Mouse (Mus musculus): ENCODE measurements around the gene Gmeb1. TPM values are rescaled to one million over a fixed set of nuclear protein-coding genes. Genes with fewer than 3 reads are reported as not detected.
"Not testable (repeated sequence)": the region's sequence is repeated elsewhere in the genome, so short reads cannot be mapped to it uniquely, and the experiment has no call there.

Gmeb1 gene
- 38.4 and 41.4 TPM in 2 replicates for polyA plus RNA-seq (2014; fragmentation: Nextera tagmentation; extraction: Ambion mirVana)

DNA sequence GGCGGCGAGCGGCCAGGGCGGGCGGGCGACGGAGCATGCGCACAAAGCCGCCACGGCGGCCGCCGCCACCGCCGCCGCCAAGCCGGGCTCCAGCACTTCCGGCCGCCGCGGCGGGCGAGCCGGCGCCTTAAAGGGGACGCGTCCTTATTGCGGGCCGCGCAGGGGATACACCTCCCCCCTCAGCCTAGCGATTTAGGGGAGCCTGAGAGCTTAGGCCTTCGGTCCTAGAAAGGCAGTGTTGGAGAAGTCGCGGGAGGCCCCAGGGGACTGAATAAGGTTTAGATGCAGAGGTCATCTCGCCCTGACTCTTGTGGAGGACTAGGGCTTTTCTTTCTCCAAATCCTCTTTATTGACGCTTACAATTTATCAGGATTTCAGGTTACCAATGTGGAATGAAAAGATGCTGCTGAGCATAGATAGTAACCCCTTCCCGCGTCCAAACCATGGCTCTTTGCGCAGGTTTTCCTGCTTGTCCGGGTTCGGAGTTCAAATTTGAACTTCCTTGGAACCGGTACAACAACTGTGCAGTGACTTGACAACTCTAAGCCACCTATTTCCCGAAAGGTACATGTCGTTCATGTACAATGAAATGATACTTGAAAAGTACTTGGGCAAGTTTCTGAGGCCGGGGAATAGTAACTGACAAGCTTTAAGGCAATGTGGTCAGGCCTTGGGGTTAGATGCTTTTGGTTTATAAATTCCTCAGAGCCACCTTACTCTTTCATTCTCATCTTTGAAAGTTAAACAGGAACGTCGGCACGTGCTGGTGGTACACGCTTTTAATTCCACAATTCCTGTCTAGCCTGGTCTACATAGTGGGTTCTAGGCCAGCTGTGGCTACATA, at the start of gene Gmeb1:
TSS of gene Gmeb1 (minus strand) at position 89 of the 844 bp plus-strand sequence.
- peaks cover 4% of the 10 kb centered on the region; the same call in 1 of the 2 replicates for H3K4me1 ChIP-seq (replicated peaks; ENCODE audit: control insufficient read depth, insufficient read depth, low read length)
- ATAC-seq (ENCODE audit: low FRiP score) (peak; percentile 71; the same call in 1 of the 2 replicates), DNase-seq (ENCODE audit: low spot score) (peak; percentile 91)
- 21% methylated on average over 33 of the region's 49 CpGs for WGBS
- no peaks in the 10 kb centered on the region for H3K36me3 ChIP-seq (ENCODE audit: control insufficient read depth, insufficient read depth, low read length)
- H3K27ac ChIP-seq (ENCODE audit: low read depth, low read length) = peak within 1 kb of the TSS; percentile 93
- peak within 1 kb of the TSS; percentile 89 for H3K4me3 ChIP-seq (ENCODE audit: low read depth, low read length)
- H3K9ac ChIP-seq (ENCODE audit: low read depth, low read length) = peak within 1 kb of the TSS; percentile 97
- H3K4me2 ChIP-seq (replicated peaks; ENCODE audit: low read depth, low read length) = peak within 1 kb of the TSS; percentile 75
- no peaks in the 10 kb centered on the region for H3K9me3 ChIP-seq (ENCODE audit: control insufficient read depth, low read length)
- H3K27me3 ChIP-seq (ENCODE audit: control insufficient read depth, insufficient read depth, low read length) = no peaks in the 10 kb centered on the region

DNA sequence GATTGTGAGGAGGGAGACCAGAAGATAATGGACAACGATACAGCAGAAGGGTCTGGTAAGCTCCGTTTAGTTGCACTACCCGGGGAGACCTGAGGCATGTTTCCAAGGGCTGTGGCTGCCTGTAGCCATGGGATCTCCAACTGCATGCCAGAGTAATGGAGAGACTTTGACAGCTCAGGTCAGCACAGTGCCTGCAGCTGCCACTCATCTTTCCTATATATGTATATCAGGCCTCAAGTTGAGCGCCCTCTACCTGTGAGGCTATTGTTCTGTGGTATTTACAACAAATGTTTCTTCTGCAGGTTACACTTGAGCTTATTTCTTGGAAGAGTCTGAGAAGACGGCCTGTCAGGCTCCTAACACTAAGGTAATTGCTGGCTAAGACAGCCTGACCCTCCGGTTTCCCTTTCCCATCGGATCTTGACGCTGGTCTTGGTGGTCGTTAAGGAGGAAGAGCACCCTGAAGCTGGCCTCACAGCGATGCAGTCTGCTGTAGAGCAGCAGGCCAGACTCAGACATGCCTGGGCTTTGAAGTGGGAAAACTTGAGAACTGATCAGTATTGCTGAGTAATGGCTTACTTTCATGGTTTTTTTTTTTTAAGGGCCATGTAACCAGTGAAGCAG, 48.6 kb upstream of the Gmeb1 start:
- ATAC-seq (ENCODE audit: low FRiP score) = no peak
- peaks cover 3% of the 10 kb centered on the region; the same call in 1 of the 2 replicates for H3K4me1 ChIP-seq (replicated peaks; ENCODE audit: control insufficient read depth, insufficient read depth, low read length)
- 0 out of 2 replicates have a peak, but pooled peaks cover 4% of the 10 kb centered on the region for H3K36me3 ChIP-seq (ENCODE audit: control insufficient read depth, insufficient read depth, low read length)
- no peak overlapping the region for H3K27ac ChIP-seq (ENCODE audit: low read depth, low read length)
- H3K9ac ChIP-seq (ENCODE audit: low read depth, low read length) = peak overlapping the region; percentile 84; the same call in 1 of the 2 replicates
- H3K4me2 ChIP-seq (replicated peaks; ENCODE audit: low read depth, low read length) = peak overlapping the region; percentile 75
- peak; percentile 57 for DNase-seq (ENCODE audit: low spot score)
- H3K4me3 ChIP-seq (ENCODE audit: low read depth, low read length) = peak overlapping the region; percentile 77
- H3K9me3 ChIP-seq (ENCODE audit: control insufficient read depth, low read length) = no peaks in the 10 kb centered on the region
- 35% methylated on average over 10 of the region's 10 CpGs for WGBS
- H3K27me3 ChIP-seq (ENCODE audit: control insufficient read depth, insufficient read depth, low read length) = no peaks in the 10 kb centered on the region

DNA sequence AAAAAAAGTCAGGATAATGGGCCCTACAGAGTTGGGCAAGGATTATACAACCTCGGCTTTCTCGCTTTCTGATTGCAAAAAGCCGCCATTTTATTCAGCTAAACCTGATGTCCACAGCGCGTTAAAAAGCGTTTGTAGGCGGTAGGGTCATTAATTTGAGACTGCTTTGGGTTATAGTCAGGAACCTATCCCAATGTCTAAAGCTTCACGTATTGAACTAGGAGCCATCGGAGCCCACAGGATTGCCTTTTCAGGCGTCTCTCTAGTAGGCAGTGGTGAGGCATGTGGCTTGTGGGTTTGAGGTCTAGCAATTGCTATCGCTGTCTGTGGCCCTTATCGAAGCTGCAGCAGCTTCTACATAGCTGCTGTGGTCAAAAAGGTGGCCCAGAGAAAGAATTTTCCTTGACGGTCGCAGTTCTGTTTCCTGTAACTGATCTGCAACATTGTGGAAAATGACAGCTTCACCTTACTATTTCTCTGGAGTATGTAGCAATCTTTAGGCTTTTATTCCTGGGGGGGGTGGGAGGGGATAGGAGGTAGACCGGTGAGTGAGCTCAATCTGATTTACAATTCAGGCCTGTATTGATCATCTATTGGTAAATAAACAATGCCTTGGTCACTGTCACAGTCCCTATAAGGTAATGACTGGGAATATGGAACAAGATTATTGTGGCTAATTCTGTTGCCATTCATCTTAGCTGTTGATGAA, 47.9 kb upstream of the Gmeb1 start:
- peak overlapping the region; percentile 84 for H3K9ac ChIP-seq (ENCODE audit: low read depth, low read length)
- peak overlapping the region; percentile 75 for H3K4me2 ChIP-seq (replicated peaks; ENCODE audit: low read depth, low read length)
- H3K4me3 ChIP-seq (ENCODE audit: low read depth, low read length) = peak overlapping the region; percentile 77
- H3K27ac ChIP-seq (ENCODE audit: low read depth, low read length) = peak overlapping the region; percentile 55
- DNase-seq (ENCODE audit: low spot score) (peak; percentile 40), ATAC-seq (ENCODE audit: low FRiP score) (no peak; the same call in 1 of the 2 replicates)
- H3K4me1 ChIP-seq (replicated peaks; ENCODE audit: control insufficient read depth, insufficient read depth, low read length) = peaks cover 3% of the 10 kb centered on the region; the same call in 1 of the 2 replicates
- 0 out of 2 replicates have a peak, but pooled peaks cover 4% of the 10 kb centered on the region for H3K36me3 ChIP-seq (ENCODE audit: control insufficient read depth, insufficient read depth, low read length)
- under 1% methylated on average over 15 of the region's 15 CpGs for WGBS
- no peaks in the 10 kb centered on the region for H3K9me3 ChIP-seq (ENCODE audit: control insufficient read depth, low read length)
- no peaks in the 10 kb centered on the region for H3K27me3 ChIP-seq (ENCODE audit: control insufficient read depth, insufficient read depth, low read length)

DNA sequence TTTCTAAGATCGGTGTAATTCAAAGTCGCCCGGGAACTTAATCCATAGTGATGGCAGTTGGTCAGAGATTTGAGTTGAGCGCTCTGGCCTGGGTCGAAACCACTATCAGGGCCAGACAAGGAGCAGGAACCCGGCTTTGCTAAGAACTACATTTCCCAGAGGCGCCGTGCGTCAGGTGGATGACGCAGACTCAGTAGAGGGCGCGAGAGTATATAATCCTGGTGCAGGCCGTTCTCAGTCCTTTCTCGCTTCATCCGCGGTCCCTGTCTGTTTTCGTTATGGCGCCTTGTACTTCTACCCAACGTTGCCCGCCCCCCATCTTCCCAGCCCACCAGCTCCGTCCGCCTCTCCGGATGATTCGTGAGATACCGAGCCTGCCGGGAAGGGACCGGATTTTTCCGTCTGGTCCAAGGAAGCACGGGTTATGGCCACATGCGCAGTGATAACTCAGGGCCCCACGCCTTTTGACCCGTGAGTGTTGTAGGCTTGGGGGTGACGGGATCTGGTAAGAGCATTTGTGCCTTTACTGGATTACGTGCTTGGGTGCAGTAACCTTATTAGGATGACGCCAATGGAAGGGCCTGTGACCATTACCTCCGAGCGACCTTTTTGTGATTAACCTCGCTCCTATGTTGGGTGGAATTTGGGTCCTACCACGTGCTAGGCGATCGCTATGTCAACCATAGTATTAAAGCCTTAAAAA, 47.2 kb upstream of the Gmeb1 start:
- WGBS = 2% methylated on average over 41 of the region's 41 CpGs

DNA sequence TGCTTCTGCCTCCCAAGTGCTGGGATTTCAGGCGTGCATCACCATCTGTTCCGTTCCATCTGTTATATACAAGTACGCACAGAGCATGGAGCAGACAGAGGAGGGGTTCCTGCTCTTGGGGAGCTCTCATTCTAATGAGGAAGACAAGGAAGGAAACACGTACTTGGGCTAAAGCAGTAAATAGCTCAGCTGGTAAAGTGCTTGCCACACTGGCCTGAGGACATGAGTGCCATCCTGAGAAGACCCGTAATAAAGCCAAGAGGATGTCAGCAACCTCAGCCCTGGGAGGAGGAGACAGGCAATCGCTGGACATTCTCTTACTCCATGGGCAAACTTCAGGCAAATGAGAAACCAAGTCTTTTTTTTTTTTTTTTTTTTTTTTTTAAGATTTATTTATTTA, 44.6 kb upstream of the Gmeb1 start:
- no peak for ATAC-seq (ENCODE audit: low FRiP score)
- no peak overlapping the region for H3K4me2 ChIP-seq (replicated peaks; ENCODE audit: low read depth, low read length)
- WGBS = 81% methylated on average over 6 of the region's 6 CpGs

More for the DNA sequence above, 47.2 kb upstream of the Gmeb1 start:
- ATAC-seq (ENCODE audit: low FRiP score) (peak; percentile 91), DNase-seq (ENCODE audit: low spot score) (peak; percentile 93)
- Histone ChIP-seq H3K9me3 (ENCODE audit: control insufficient read depth, low read length) (no peaks in the 10 kb centered on the region), H3K27ac (ENCODE audit: low read depth, low read length) (peak overlapping the region; percentile 55), H3K4me1 (replicated peaks; ENCODE audit: control insufficient read depth, insufficient read depth, low read length) (peaks cover 3% of the 10 kb centered on the region; the same call in 1 of the 2 replicates), H3K27me3 (ENCODE audit: control insufficient read depth, insufficient read depth, low read length) (no peaks in the 10 kb centered on the region), H3K36me3 (ENCODE audit: control insufficient read depth, insufficient read depth, low read length) (0 out of 2 replicates have a peak, but pooled peaks cover 4% of the 10 kb centered on the region), H3K4me2 (replicated peaks; ENCODE audit: low read depth, low read length) (peak overlapping the region; percentile 75), H3K9ac (ENCODE audit: low read depth, low read length) (peak overlapping the region; percentile 84), H3K4me3 (ENCODE audit: low read depth, low read length) (peak overlapping the region; percentile 77)

DNA sequence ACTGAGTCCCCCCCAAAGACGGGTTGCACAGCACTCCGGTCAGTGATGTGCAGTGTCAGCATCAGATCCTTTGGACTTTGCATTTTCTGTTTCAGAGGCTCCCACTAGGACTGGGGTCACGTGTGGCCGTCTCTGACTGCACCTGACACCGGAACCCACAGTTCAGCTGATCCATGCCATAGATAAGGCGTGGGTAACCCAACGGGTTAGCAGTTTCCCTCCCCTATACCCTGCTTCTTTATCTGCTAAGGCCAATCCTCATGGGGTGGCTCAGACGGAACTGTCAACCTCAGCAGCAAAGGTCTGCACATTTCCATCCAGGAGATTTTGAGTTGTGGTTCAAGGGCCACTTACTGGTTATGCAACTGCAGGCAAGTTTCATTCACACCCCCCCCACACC, 43.9 kb upstream of the Gmeb1 start:
- WGBS = 88% methylated on average over 8 of the region's 8 CpGs
- H3K4me3 ChIP-seq (ENCODE audit: low read depth, low read length) = no peak overlapping the region

More for the DNA sequence above, 44.6 kb upstream of the Gmeb1 start:
- Histone ChIP-seq H3K27ac (ENCODE audit: low read depth, low read length) (no peak overlapping the region), H3K36me3 (ENCODE audit: control insufficient read depth, insufficient read depth, low read length) (no peaks in the 10 kb centered on the region), H3K4me1 (replicated peaks; ENCODE audit: control insufficient read depth, insufficient read depth, low read length) (peaks cover 3% of the 10 kb centered on the region; the same call in 1 of the 2 replicates), H3K4me3 (ENCODE audit: low read depth, low read length) (no peak overlapping the region), H3K9me3 (ENCODE audit: control insufficient read depth, low read length) (no peaks in the 10 kb centered on the region), H3K9ac (ENCODE audit: low read depth, low read length) (no peak overlapping the region), H3K27me3 (ENCODE audit: control insufficient read depth, insufficient read depth, low read length) (no peaks in the 10 kb centered on the region)
- DNase-seq (ENCODE audit: low spot score) = no peak

DNA sequence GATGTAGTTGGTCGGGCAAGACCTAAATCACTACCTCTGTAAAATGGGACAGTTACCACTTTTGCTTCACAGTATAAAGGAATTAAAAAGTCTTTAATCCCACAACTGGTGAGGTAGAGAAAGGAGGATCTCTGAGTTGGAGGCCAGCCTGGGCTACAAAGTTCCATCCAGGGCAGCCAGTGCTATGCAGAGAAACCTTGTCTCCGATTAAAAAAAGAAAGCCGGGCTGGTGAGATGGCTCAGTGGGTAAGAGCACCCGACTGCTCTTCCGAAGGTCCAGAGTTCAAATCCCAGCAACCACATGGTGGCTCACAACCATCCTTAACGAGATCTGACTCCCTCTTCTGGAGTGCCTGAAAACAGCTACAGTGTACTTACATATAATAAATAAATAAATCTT, 42.1 kb upstream of the Gmeb1 start:
- H3K36me3 ChIP-seq (ENCODE audit: control insufficient read depth, insufficient read depth, low read length); H3K27me3 ChIP-seq (ENCODE audit: control insufficient read depth, insufficient read depth, low read length); H3K4me1 ChIP-seq (replicated peaks; ENCODE audit: control insufficient read depth, insufficient read depth, low read length); H3K9me3 ChIP-seq (ENCODE audit: control insufficient read depth, low read length); H3K27ac ChIP-seq (ENCODE audit: low read depth, low read length); DNase-seq (ENCODE audit: low spot score); ATAC-seq (ENCODE audit: low FRiP score): not testable (repeated sequence)
- 45% methylated on average over 6 of the region's 6 CpGs for WGBS
- Histone ChIP-seq H3K4me2 (replicated peaks; ENCODE audit: low read depth, low read length) (peak overlapping the region; percentile 68), H3K9ac (ENCODE audit: low read depth, low read length) (peak overlapping the region; percentile 67; the same call in 1 of the 2 replicates), H3K4me3 (ENCODE audit: low read depth, low read length) (peak overlapping the region; percentile 43)

More for the DNA sequence above, 43.9 kb upstream of the Gmeb1 start:
- Histone ChIP-seq H3K36me3 (ENCODE audit: control insufficient read depth, insufficient read depth, low read length) (no peaks in the 10 kb centered on the region), H3K9me3 (ENCODE audit: control insufficient read depth, low read length) (no peaks in the 10 kb centered on the region), H3K9ac (ENCODE audit: low read depth, low read length) (no peak overlapping the region), H3K27ac (ENCODE audit: low read depth, low read length) (no peak overlapping the region), H3K27me3 (ENCODE audit: control insufficient read depth, insufficient read depth, low read length) (no peaks in the 10 kb centered on the region), H3K4me2 (replicated peaks; ENCODE audit: low read depth, low read length) (no peak overlapping the region), H3K4me1 (replicated peaks; ENCODE audit: control insufficient read depth, insufficient read depth, low read length) (peaks cover 3% of the 10 kb centered on the region; the same call in 1 of the 2 replicates)
- no peak for DNase-seq (ENCODE audit: low spot score)
- ATAC-seq (ENCODE audit: low FRiP score) = no peak
